ENCODE assay signal across 23 mouse cellular contexts in the genomic region with DNA sequence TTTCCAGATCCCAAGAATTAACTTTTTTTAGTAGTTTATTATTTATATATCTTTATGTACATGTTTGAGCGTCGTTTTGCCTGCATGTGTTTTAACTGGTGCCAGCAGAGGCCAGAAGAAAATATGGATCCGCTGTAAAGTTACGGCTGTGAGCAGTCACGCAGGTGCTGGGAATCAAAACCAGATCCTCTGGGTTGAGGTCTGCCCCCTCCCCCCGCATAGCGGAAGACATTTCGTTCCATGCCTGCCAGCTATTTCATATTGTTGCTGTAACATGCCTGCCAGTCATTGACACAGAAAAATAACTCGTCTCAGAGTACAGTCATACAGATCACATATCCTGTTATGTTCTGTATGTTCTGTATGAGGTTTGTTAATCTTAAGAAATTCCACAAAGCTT.
"Had no signal": no experiment of that assay in that cellular context is flagged by ENCODE, and none has a peak within 500 bp of the region (broad histone marks: within the 10 kb centered on the region; RNA-seq: fewer than 3 reads in every experiment).

No protein-coding gene starts in this region.

- H3K9me3 ChIP-seq: heart, embryonic 13.5 days; heart, embryonic 15.5 days; hindbrain, embryonic 13.5 days; hindbrain, embryonic 15.5 days; limb, embryonic 12.5 days; limb, embryonic 15.5 days; liver, embryonic 12.5 days had no signal

- H3K4me2 ChIP-seq: heart, embryonic 11.5 days; heart, embryonic 13.5 days; heart, embryonic 15.5 days; hindbrain, embryonic 13.5 days; hindbrain, embryonic 15.5 days; limb, embryonic 12.5 days; limb, embryonic 15.5 days; liver, embryonic 12.5 days had no signal

- H3K27ac ChIP-seq: heart, embryonic 13.5 days; heart, embryonic 15.5 days; hindbrain, embryonic 13.5 days; hindbrain, embryonic 15.5 days; hindbrain, postnatal 0 days; kidney, postnatal 0 days; limb, embryonic 12.5 days; limb, embryonic 15.5 days; liver, embryonic 12.5 days; liver, embryonic 14.5 days had no signal

- H3K27me3 ChIP-seq: heart, embryonic 13.5 days; heart, embryonic 15.5 days; hindbrain, embryonic 15.5 days; limb, embryonic 12.5 days; limb, embryonic 15.5 days had no signal

- H3K4me3 ChIP-seq: heart, embryonic 13.5 days; heart, embryonic 15.5 days; hindbrain, embryonic 13.5 days; hindbrain, embryonic 15.5 days; limb, embryonic 12.5 days; limb, embryonic 15.5 days; liver, embryonic 12.5 days had no signal

- DNase-seq: gastrocnemius, postnatal 14 days; heart, adult 18-20 months; heart, postnatal 14 days; heart, postnatal 36 days; kidney, adult 11 months; kidney, adult 2 months; kidney, postnatal 14 days; kidney, postnatal 36 days; layer of hippocampus, adult 9-11 months; layer of hippocampus, postnatal 36 days; left cerebral cortex, postnatal 4 days had no signal

- ATAC-seq: hindbrain, postnatal 0 days; intestine, embryonic 16.5 days; liver, embryonic 12.5 days had no signal

- H3K9ac ChIP-seq: heart, embryonic 13.5 days; heart, embryonic 15.5 days; hindbrain, embryonic 13.5 days; hindbrain, embryonic 15.5 days; limb, embryonic 12.5 days; limb, embryonic 15.5 days; liver, embryonic 12.5 days; liver, embryonic 14.5 days had no signal

- H3K36me3 ChIP-seq: heart, embryonic 13.5 days; heart, embryonic 15.5 days; hindbrain, embryonic 13.5 days; hindbrain, embryonic 15.5 days; limb, embryonic 12.5 days; limb, embryonic 15.5 days; liver, embryonic 12.5 days had no signal
